Mouse (Mus musculus) layer of hippocampus, adult 18-20 months (tissue): Measurements from ENCODE around the gene Hoxa11. TPM values are rescaled to one million over a fixed set of nuclear protein-coding genes. Genes with fewer than 3 reads are reported as not detected.

ENCODE experiments used
- DNase-seq, 2 experiments: peaks; one replicate each; pipeline ENCODE4 v3.0.0; 2022; ENCODE audit warnings: low spot score in 2 of 2
- long read RNA-seq: library from polyadenylated mRNA; stranded (forward); transcript quantifications from one replicate; pipeline ENCODE4 v2.0.0, GENCODE M21; 2021
- total RNA-seq, 2 experiments: library from RNA; stranded (reverse); gene quantifications; 2 replicates each; pipeline ENCODE4 v1.2.3; 2021

The Hoxa11 gene
- total RNA-seq: not detected
- long read RNA-seq: 0 reads

DNA sequence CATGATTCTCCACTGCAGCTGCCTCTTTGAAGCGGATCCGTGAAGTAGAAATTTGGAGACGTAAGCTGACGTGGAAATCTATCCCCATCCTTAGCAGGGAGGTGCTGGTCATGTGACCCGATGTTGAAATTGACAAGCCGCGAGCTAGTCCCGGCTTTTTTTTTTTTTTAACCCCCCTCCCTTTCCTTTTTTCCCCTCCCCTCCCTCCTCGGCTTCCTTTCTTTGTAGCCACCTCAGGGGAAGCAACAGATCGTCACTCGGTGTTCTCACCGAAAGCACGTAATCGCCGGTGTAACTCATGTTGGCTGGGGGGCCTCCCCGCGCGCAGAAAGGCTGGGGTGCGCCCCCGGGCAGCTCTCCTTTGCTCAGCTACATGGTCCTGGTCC lies at the start of gene Hoxa11:
Gene Hoxa11 (minus strand): TSS at position 54 of the 386 bp plus-strand sequence.
- no peak for DNase-seq

DNA sequence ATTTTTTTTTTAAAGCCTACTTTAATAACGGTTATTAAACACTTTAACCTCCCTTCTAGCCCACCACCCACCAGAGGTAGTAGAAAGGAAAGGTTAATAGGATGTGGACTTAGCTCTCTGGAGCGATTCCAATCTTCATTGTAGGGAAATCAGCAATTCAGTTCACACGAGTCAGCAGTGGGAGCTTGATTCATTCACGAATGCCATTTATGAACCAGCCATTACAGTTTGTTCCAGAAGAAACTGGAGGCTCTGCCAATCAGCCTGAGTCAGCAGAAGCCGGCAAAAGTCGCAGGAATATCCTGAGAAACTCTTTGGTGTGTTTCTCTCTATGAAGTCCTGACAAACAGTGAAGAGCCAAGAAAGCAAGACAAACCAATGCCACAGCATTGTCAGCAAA lies 49.0 kb upstream of the Hoxa11 start:
- DNase-seq: no peak

DNA sequence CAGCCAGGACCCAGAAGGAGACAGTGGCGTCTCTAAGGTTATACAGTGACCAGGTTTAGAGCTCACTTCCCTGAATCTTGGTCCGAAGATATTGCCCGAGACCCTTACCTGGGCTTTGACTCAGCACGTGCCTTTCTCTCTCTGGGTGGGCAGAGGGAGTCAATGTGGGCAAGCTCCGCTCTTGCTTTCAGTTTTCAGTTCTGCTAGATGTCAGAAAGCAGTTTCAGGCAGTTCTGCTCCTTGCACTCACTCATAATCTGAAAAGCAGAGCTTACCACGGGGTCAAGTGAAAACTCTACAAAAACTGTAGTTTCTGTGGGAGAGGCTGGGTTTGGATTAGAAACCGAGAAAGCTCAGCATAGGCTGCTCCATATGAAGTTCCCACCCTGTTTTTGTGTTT lies 46.7 kb upstream of the Hoxa11 start:
- DNase-seq: no peak

DNA sequence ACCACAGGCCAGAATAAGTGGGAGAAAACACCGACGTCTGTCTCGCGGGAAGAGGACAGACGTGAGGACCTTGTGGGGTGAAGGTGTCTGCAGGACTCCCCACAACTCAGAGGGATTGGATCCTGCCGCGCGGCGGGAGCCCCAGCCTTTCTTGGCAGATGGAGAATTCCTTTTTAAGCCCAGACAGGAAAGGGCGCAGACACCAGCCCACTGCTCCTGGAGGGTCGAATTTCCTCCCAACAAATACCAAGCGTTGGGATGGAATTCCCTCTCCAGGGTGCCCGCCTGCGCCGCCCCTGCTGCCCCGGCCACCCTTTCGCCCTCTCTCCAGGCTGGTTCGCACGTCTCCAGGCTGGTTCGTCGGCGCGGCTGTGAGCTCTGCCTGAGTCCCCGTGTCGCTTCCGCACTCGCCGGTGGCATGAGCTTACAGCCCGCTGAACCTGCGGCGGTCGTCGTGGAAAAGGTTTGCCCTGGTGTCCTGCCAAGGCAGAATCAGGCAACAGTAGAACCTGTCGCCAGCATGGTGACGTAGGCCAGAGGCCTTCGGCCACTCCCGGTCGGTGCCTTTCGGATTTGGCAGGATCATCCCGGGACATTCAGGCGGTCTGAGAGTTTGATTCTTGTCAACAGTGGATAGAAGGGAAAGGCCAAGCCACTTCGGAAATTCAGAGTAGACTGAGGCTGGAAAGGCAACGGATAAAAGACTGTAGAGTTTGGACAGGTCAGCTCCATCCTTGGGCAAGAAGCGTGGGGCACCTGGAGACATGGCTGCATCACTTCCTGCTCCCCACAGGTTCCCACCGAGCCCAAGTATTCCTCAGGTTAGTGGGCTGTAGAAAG lies 45.6 kb upstream of the Hoxa11 start:
- no peak for DNase-seq

DNA sequence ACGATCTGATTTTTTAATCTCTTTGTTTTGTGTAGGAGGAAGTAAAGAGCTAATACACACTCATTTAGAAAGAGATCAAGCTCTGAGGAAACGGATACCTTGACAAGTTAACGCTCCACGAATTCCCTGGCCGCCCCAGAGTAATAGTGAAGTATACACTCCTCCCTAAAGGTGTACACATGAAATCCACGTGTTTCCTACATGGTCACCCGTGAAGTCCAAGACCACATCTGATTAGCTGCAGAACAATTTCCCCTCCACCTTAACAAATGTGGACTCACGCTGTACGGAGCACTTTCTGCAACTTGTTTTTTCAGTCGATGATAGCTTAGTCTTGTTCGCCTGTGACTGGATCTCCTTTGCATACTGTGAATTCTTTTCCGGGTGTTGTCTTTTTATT lies 44.6 kb upstream of the Hoxa11 start:
- no peak for DNase-seq

DNA sequence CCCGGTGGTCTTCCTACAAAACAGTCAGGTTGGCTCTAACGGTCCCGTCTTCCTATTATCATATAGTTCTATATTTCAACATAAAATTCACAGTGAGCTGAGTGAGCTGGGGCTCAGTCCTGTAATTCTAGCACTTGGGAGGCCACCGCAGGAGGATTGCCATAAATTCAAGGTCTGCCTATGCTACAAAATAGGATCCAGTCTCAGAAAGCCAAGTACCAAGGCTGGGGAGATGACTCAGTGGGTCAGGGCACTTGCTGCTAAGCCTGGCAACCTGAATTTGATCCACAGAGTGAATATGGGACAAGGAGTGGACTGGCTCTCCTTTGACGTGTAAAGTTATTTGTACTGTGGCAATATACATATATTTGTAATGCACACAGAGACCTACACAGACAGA lies 38.3 kb upstream of the Hoxa11 start:
- DNase-seq: no peak

DNA sequence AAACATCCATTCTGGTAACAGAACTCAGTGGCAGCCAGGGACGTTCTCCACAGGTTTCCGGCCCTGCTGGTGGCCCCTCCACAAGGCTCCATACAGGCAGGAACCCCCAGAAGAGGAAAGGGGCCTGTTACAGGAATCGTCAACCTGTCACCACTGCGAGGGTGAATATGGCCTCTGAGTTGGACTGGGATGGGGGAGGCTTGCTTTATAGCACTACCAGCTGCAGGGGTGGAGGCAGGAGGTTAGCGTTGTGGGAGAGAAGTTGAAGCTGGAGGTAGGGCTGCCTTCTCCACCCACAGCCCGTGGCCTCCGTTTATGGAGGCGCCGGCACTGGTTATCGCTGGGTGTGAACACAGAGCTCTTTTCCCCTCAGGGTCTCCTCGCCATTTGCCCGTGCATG lies 35.5 kb upstream of the Hoxa11 start:
- DNase-seq: no peak

DNA sequence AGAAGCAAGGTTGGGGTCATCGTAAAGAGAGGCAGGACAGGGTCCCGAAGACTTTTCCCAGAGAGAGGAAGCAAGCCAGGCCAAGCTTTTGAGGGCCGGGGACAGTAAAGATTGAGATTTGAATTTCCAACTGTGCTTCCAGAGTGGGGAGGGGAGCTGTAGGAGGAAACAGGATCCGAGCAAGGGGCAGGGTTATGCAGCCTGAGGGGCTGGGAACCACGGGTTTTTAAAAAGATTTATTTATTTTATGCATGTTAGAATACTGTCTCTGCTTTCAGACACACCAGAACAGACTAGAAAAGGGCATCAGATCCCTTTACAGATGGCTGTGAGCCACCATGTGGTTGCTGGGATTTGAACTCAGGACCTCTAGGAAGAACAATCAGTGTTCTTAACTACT lies 31.3 kb upstream of the Hoxa11 start:
- no peak for DNase-seq

DNA sequence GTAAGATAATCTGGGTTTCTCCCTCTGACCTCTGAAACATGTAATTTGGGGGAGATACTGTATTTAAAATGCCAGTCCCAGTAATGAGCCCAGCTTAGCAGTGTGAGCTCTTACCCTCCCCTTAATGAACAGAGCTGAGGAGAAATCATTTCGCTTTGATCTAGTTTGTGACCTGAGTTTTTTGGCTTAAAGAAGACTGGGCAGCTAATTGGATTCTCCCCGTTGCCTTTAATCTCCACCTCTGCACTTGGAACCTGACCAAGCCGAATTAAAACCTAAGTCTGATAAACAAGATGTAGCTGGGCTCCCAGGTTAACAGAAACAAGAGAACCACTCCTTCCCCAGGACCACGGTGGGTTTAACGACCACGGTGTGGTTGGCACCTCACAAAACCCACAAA lies 30.8 kb upstream of the Hoxa11 start:
- no peak for DNase-seq

DNA sequence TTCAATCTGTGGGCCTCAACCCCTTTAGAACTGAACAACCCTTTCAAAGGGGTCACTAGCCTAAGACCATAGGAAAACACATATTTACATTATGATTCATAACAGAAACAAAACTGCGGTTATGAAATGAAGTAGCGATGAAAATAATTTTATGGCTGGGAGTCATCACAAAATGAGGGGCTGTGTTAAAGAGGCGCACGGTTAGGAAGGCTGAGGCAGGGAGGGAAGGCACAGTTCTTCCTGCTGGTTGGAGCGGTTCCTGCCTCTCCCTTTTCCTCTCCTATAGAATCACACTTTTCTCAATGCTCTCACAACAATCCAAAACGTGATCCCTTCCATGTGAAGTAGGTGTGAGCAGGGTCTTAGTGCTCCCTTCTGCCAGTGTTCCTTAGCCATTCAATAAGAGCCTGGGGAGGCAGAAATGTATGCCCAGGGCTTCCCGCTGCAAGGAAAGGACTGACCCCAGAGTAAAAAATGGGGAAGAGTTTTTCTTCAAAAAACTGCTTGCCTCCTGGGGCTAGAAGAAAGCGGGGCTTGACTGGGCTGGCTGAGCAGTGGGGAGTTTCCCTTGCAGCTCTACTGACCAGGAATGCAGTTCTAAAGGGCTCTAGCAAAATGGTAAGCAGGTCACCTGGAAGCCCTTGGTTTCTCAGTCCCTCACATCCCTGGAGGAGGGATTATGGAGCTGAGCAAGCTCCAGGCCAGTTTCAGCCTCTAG lies 30.1 kb upstream of the Hoxa11 start:
- DNase-seq: no peak

DNA sequence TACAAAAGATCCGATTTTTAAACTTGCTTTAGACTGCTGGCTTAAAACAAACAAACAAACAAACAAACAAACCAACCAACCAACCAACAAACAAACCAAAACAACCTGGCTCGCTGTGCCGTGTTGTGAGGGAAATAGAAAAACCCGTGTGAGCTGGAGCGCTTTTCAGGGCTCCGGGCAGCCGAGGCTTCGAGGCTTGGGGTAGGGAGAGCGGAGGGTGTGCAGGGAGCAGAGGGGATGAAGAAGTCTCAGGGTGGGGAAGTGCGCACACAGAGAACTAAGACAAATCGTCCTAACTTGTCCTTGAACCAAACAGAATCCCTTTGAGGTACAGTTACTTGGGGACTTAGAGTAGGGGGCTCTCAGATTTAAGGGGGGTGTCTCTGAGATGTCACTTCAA lies 29.0 kb upstream of the Hoxa11 start:
- no peak for DNase-seq

DNA sequence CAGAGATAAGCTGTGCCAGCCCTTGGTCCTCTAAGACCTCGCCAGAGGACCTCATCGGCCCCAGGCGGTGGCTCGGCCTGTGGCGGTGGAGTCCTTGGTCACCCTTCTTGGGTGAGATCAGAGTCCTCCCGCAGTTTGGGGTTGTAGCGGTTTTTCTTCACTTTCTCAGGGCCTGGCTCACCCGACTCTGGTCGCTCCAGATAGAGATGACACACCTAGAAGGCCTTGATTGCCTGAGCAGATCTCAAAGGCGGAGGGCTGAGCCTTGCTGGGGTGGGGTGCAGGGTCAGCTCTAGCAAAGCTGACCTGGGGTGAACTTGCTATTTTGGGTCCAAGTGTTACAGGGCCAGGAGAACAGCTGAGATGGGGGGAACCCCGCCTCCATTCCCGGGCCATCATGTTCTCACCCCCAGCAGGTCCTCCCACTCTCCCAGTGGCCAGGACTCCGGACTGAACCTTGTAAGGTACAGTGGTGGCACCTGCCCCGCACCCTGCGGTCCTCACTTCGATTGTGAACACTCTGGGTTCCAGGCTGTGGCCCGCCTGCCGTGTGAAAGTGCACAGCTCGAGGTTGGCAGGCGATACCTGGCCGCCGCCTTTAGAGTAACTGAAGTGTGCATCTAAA lies 28.2 kb upstream of the Hoxa11 start:
- DNase-seq: no peak

DNA sequence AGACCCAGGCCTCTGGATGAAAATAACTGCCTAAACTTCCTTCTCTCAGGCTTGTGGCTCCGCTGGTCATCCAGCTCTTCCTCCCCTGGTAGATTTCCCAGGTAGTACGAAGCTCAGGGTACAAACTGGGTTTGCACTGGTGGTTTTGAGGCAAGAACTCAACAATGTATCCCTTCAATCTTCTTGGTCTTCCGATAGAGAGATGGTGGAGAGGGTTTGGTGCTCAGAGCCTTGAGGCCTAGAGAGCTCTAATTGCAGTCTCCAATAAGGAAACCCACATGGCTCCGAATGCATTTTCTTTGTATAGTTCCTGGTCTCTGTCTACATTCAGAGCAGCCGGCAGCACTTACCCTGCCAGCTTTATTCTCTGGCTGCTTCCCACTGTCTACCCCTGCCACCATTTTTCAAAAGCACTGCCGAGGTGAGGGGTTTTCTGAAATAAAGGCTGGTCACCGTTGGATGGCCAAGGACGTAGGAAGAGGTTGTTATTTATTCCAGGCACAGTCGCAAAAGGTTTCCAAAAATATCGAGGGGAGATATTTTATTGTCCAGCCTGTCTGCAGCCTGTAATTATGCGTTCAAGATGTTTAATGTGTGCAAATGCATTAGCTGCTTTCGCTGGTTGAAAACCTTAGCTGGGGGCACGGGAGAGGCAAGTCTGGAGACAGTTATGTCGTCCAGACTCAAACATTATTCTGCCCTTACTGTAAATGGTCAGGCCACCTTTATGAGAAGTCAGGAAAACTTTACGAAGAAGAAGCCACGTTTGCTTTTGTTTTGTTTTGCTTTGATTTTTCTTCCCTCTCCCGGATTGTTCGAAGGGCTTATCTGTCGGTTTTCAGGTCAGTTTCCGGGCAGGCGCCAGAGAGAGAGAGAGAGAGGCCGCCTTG lies 27.4 kb upstream of the Hoxa11 start:
- no peak for DNase-seq

DNA sequence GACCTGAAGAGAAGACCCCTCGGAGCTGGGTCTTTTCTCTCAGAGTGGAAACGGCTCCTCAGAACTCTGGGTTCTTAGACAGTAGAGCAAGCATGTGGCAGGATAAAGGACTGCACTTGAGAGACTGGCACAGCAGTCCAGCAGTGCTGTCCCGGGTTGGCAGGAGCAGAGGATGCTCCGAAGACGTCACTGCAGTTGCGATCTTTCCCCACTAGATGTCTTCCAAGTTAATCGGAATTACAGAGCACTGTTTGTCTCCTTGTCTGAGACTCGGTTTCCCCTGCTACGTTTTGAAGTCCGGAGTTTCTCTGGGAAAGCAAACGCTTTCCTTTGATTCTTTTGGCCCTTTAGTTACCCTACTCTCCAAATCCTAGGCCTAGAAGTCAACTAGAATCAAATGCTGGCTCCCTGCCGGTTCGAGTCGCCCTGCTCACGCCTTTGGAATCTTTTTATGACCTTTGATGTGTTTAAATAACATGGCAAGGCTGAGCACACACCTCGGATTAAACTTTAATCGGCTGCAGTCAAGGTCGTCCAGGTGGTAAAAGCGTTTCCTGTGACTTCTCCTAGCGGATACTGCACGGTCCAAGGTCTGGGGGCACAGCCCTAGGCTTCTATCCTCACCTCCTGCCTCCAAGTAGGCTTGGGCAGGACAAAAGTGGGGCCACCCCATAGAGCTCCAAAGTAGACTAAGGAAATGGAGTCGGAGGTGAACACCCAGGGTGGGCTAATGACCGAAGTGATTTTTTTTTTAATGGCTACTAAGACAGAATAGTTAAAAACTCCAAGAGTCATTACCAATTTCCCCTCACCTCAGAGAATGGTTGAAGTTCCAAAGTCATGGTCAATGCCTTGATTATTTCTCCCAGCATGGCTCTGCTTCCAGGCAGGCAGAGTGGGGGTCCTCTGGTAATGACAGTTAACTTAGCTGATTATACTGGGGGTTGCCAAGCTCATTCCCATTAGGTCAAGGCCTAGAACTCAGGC lies 25.2 kb upstream of the Hoxa11 start:
- peak in 1 of 2 experiments; percentile 70 for DNase-seq

DNA sequence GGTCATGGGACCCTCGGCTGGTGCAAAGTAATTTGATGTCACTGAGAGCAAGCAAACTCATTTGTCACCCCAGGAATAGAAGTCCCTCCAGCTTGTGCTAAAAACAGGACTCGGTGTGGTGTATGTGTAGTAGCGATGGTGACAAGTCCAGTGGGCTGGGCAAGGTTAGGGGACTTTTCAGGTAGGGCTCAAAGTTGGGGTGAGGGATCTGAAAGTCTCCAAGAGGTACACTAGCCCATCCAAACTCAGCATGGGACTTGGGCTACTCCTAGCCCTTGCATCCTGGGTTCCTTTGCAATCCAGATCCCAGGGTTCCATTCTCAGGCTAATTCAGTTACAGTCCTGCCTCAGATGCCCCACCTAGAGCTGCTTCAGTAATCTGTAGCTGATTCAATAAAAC lies 23.1 kb upstream of the Hoxa11 start:
- DNase-seq: no peak

DNA sequence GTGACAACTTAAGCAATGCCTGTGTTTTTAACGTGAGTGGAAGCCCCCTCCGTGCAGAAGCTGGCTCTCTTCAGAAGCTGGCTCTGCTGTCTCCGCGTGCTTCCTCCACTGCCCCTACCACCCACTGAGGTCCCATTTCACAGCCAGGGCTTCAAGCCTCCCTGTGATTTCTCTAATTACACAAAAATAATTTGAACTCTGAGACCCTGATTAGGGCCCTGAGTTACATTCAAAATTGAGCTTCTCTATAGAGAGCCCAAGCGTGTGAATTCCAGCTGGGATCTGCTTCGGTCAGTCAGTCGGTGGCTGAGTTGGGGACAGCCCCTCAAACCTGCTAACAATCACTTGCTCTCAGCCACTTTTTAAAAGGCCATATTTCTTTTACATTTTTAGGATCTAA lies 22.7 kb upstream of the Hoxa11 start:
- DNase-seq: no peak

DNA sequence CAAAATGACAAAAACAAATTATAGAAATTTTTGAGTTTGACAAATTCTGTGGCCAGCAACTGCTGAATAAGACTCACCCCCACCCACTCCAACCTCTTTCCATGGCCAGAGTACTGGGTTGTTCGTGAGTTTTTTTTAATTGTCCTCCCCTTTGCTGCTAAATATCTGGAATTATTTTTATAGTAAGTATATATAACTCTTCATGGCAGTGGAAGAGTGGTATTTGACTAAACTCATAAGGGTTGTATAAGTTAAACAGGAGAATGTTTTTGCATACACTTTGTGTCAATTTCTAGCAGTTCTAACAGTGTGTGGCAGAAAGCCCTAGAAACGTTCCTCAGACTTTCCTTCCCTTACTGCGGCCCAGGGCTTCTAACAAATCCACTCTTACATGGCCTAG lies 22.1 kb upstream of the Hoxa11 start:
- DNase-seq: no peak

DNA sequence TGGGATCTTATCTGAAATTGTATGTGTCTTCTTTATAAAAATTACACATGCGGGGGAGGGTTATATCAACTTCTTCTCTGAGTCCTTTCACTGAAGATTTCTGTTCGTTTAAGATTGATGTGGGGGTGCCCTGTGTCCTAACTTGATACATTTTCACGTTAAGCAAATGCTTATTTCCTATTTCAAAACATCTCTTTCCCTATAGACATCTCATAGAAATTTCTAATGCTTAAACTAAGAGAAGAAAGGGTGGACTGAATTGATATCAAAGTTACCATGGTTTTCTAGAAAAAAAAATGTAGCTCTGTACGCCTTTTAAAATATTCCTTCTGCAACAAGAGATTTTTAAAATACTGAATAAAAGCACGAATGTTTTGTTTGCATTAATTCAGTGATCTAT lies 21.6 kb upstream of the Hoxa11 start:
- DNase-seq: no peak

DNA sequence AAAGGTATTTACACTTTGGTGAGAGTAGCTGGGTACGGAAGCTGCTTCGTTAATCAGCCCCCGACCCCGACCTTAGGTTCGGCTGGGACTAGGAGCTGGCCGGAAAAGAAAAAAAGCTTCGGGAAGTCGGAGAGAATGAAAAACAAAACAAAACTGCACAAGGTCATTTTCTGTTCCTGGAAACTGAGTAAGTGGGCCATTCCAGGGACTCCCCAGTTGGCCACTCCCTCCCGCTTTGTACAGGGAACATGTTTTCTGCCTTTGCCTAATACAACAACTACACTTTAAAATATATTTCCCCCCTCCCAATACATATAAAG lies 21.0 kb upstream of the Hoxa11 start:
- no peak for DNase-seq

DNA sequence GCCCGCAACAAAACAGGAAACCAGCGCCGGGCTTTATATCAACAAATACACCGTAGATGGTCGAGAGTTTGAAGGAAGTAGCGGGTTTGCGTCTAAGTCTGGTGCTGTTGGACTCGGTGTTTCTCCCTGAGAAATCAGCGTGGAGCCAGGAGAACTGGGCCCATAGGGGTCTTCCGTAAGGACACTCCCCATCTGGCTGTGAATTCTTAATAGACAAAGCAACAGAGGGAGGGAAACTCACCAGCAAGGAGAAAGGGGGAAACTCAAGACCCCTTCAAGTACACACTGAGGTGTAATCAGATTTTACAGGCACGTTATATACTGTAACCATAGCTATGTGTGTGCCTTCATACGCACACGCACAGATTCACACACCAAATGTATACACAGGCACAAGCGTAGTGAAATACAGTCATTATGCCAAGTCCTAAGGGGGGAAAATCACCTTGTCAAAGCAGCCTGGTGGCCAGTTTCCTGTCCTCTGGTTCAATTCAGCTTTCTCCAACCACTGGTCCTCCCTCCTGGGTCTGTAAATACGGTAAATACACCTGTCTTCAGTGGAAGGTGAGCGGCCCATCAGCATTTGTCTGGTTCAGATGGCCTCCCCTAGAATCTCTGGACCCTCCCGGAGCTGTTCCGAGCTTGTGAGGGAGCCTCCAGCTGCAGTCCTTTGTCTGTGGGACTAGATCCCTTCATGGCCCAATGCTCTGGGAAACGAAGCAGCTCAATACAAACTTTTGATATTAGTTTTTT lies 20.5 kb upstream of the Hoxa11 start:
- no peak for DNase-seq
